Mouse (Mus musculus): ENCODE results near the gene Srrm4. TPM values are rescaled to one million over a fixed set of nuclear protein-coding genes. Genes with fewer than 3 reads are reported as not detected.

The Srrm4 gene
- polyA plus RNA-seq, 1 experiment from 2014 or later: 0.09 TPM

DNA sequence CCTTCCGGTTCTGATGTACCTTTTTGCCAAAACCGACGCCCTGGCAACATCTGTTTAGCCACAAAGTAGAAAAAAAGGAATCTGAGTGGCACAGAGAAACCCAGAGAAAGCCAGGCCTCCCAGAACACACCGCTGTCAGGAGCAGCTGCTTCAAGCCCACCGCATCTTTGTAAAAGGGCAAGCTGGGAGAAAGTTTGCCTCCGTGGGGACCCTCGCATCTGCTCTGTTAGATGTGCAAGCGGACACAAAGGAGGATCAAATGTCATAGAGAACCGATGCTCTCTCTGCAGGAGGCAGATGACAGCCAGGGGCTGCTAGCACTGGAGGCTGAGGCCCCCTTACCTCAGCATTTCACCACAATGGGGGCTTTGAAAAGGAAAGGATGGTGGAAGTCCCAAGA is 18.3 kb downstream of the Srrm4 start:
- H3K9ac ChIP-seq (ENCODE audit: low read length): no peak overlapping the region
- no peak overlapping the region for H3K4me3 ChIP-seq (ENCODE audit: low read depth, low read length)
- 37% methylated on average over 9 of the region's 9 CpGs for WGBS
- no peak for ATAC-seq (ENCODE audit: insufficient number of reproducible peaks, low FRiP score, low TSS enrichment, low read depth)
- no peak overlapping the region for H3K27ac ChIP-seq (replicated peaks; ENCODE audit: low read depth, low read length)
- H3K36me3 ChIP-seq (ENCODE audit: control insufficient read depth, insufficient read depth, low read length): no peaks in the 10 kb centered on the region
- H3K4me2 ChIP-seq (ENCODE audit: low read depth, severe bottlenecking): no peak overlapping the region
- no peak for DNase-seq (ENCODE audit: low spot score)
- no peaks in the 10 kb centered on the region for H3K9me3 ChIP-seq (ENCODE audit: control insufficient read depth, low read length)
- H3K4me1 ChIP-seq (ENCODE audit: control insufficient read depth, insufficient read depth, low read length): peaks cover 11% of the 10 kb centered on the region
- H3K27me3 ChIP-seq (ENCODE audit: control insufficient read depth, insufficient read depth, low read length): no peaks in the 10 kb centered on the region

- H3K9ac ChIP-seq (ENCODE audit: low read length): no peak overlapping the region
- no peak overlapping the region for H3K4me2 ChIP-seq (ENCODE audit: low read depth, severe bottlenecking)
- peaks cover 11% of the 10 kb centered on the region for H3K4me1 ChIP-seq (ENCODE audit: control insufficient read depth, insufficient read depth, low read length)
- H3K27ac ChIP-seq (replicated peaks; ENCODE audit: low read depth, low read length): no peak overlapping the region
- H3K9me3 ChIP-seq (ENCODE audit: control insufficient read depth, low read length): no peaks in the 10 kb centered on the region
- 29% methylated on average over 2 of the region's 5 CpGs for WGBS
- H3K27me3 ChIP-seq (ENCODE audit: control insufficient read depth, insufficient read depth, low read length): no peaks in the 10 kb centered on the region
- no peak for DNase-seq (ENCODE audit: low spot score)
- no peaks in the 10 kb centered on the region for H3K36me3 ChIP-seq (ENCODE audit: control insufficient read depth, insufficient read depth, low read length)
- H3K4me3 ChIP-seq (ENCODE audit: low read depth, low read length): no peak overlapping the region
- ATAC-seq (ENCODE audit: insufficient number of reproducible peaks, low FRiP score, low TSS enrichment, low read depth): no peak
Measured at GRCm38 (mm10) chr5:116571936-116572335, 19.7 kb downstream of the Srrm4 start.

DNA sequence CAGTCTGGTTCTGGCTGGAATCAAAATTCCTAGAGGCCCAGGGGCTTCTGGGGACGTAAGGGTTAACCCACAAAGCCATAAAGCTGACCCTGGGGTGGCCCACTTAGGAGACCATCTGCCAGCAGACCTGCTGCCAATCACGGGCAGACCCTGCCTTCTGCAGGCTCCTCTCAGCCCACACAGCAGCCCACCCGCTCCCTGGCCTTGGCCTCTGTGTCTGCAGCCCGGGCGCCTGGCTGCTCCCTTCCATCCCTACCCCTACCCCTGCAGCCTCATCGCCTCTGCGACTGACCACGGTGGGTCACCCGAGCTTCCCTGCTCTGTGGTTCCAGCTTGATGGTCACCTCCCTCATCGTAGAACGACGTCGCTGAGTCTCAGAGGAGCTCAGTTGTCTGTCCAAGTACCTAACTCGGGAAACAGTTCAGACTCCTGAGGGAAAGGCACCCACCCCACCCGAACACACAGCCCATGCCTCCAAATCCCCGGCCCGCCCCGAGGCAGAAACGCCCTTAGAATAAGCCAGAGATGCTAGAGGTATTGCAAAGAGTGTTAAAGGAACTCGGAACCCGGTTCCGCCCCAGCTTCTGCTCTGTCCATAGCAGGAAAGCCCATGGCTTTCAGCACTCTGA is 20.3 kb downstream of the Srrm4 start:
- Histone ChIP-seq H3K4me2 (ENCODE audit: low read depth, severe bottlenecking) (no peak overlapping the region; the same call in 1 of the 2 replicates), H3K4me1 (ENCODE audit: control insufficient read depth, insufficient read depth, low read length) (peaks cover 11% of the 10 kb centered on the region)

GRCm38 (mm10) chr5:116570566-116570965 is 21.1 kb downstream of the Srrm4 start:
- H3K4me3 ChIP-seq (ENCODE audit: low read depth, low read length): no peak overlapping the region
- H3K4me1 ChIP-seq (ENCODE audit: control insufficient read depth, insufficient read depth, low read length): peaks cover 11% of the 10 kb centered on the region
- no peaks in the 10 kb centered on the region for H3K27me3 ChIP-seq (ENCODE audit: control insufficient read depth, insufficient read depth, low read length)
- no peak overlapping the region for H3K4me2 ChIP-seq (ENCODE audit: low read depth, severe bottlenecking)
- no peaks in the 10 kb centered on the region for H3K9me3 ChIP-seq (ENCODE audit: control insufficient read depth, low read length)
- no peaks in the 10 kb centered on the region for H3K36me3 ChIP-seq (ENCODE audit: control insufficient read depth, insufficient read depth, low read length)
- DNase-seq (ENCODE audit: low spot score): no peak
- ATAC-seq (ENCODE audit: insufficient number of reproducible peaks, low FRiP score, low TSS enrichment, low read depth): no peak
- H3K27ac ChIP-seq (replicated peaks; ENCODE audit: low read depth, low read length): no peak overlapping the region
- no peak overlapping the region for H3K9ac ChIP-seq (ENCODE audit: low read length)
- 66% methylated on average over 7 of the region's 7 CpGs for WGBS

More for the DNA sequence above, 20.3 kb downstream of the Srrm4 start:
- 4% methylated on average over 22 of the region's 22 CpGs for WGBS
- no peak for ATAC-seq (ENCODE audit: insufficient number of reproducible peaks, low FRiP score, low TSS enrichment, low read depth)
- H3K4me3 ChIP-seq (ENCODE audit: low read depth, low read length): no peak overlapping the region
- no peaks in the 10 kb centered on the region for H3K27me3 ChIP-seq (ENCODE audit: control insufficient read depth, insufficient read depth, low read length)
- H3K36me3 ChIP-seq (ENCODE audit: control insufficient read depth, insufficient read depth, low read length): no peaks in the 10 kb centered on the region
- H3K9me3 ChIP-seq (ENCODE audit: control insufficient read depth, low read length): no peaks in the 10 kb centered on the region
- no peak overlapping the region for H3K27ac ChIP-seq (replicated peaks; ENCODE audit: low read depth, low read length)
- peak; percentile 56 for DNase-seq (ENCODE audit: low spot score)
- H3K9ac ChIP-seq (ENCODE audit: low read length): no peak overlapping the region

DNA sequence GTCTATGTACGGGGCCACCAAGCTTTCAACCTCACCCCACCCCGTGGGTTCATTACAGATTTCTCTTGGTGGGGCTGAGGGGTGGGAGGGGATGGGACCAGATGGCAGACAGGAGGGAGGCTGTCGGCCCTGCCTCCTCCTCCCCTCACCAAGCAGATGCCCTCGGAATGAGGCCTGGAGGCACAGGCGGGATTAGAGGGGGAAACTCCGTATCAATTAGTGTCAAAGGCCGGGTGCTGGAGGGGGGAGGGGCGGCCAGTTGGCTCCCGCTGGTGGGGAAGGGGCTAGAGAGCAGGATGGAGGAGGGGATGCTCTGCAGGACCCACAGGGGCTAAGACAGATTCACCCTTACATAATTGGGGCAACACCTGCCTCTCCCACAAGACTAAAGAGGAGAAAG is 22.0 kb downstream of the Srrm4 start:
- no peak overlapping the region for H3K27ac ChIP-seq (replicated peaks; ENCODE audit: low read depth, low read length)
- no peak overlapping the region for H3K4me3 ChIP-seq (ENCODE audit: low read depth, low read length)
- under 1% methylated on average over 8 of the region's 9 CpGs for WGBS
- no peaks in the 10 kb centered on the region for H3K27me3 ChIP-seq (ENCODE audit: control insufficient read depth, insufficient read depth, low read length)
- H3K9me3 ChIP-seq (ENCODE audit: control insufficient read depth, low read length): no peaks in the 10 kb centered on the region
- no peak for ATAC-seq (ENCODE audit: insufficient number of reproducible peaks, low FRiP score, low TSS enrichment, low read depth)
- DNase-seq (ENCODE audit: low spot score): peak; percentile 50
- H3K4me1 ChIP-seq (ENCODE audit: control insufficient read depth, insufficient read depth, low read length): peaks cover 11% of the 10 kb centered on the region
- no peaks in the 10 kb centered on the region for H3K36me3 ChIP-seq (ENCODE audit: control insufficient read depth, insufficient read depth, low read length)
- H3K4me2 ChIP-seq (ENCODE audit: low read depth, severe bottlenecking): no peak overlapping the region; the same call in 1 of the 2 replicates
- no peak overlapping the region for H3K9ac ChIP-seq (ENCODE audit: low read length)

- H3K4me3 ChIP-seq (ENCODE audit: low read depth, low read length): no peak overlapping the region
- peaks cover 11% of the 10 kb centered on the region for H3K4me1 ChIP-seq (ENCODE audit: control insufficient read depth, insufficient read depth, low read length)
- no peaks in the 10 kb centered on the region for H3K27me3 ChIP-seq (ENCODE audit: control insufficient read depth, insufficient read depth, low read length)
- ATAC-seq (ENCODE audit: insufficient number of reproducible peaks, low FRiP score, low TSS enrichment, low read depth) (no peak), DNase-seq (ENCODE audit: low spot score) (no peak)
- no peak overlapping the region for H3K4me2 ChIP-seq (ENCODE audit: low read depth, severe bottlenecking)
- 82% methylated on average over 2 of the region's 2 CpGs for WGBS
- no peak overlapping the region for H3K9ac ChIP-seq (ENCODE audit: low read length)
- no peak overlapping the region for H3K27ac ChIP-seq (replicated peaks; ENCODE audit: low read depth, low read length)
- no peaks in the 10 kb centered on the region for H3K36me3 ChIP-seq (ENCODE audit: control insufficient read depth, insufficient read depth, low read length)
- H3K9me3 ChIP-seq (ENCODE audit: control insufficient read depth, low read length): no peaks in the 10 kb centered on the region
Measured at GRCm38 (mm10) chr5:116568050-116568449, 23.6 kb downstream of the Srrm4 start.

GRCm38 (mm10) chr5:116567298-116567697 is 24.3 kb downstream of the Srrm4 start:
- Histone ChIP-seq H3K27ac (replicated peaks; ENCODE audit: low read depth, low read length) (no peak overlapping the region), H3K4me1 (ENCODE audit: control insufficient read depth, insufficient read depth, low read length) (peaks cover 11% of the 10 kb centered on the region), H3K4me3 (ENCODE audit: low read depth, low read length) (no peak overlapping the region), H3K9me3 (ENCODE audit: control insufficient read depth, low read length) (no peaks in the 10 kb centered on the region), H3K36me3 (ENCODE audit: control insufficient read depth, insufficient read depth, low read length) (no peaks in the 10 kb centered on the region), H3K9ac (ENCODE audit: low read length) (no peak overlapping the region), H3K27me3 (ENCODE audit: control insufficient read depth, insufficient read depth, low read length) (no peaks in the 10 kb centered on the region), H3K4me2 (ENCODE audit: low read depth, severe bottlenecking) (no peak overlapping the region)
- WGBS: 92% methylated on average over 8 of the region's 8 CpGs
- ATAC-seq (ENCODE audit: insufficient number of reproducible peaks, low FRiP score, low TSS enrichment, low read depth) (no peak), DNase-seq (ENCODE audit: low spot score) (no peak)

DNA sequence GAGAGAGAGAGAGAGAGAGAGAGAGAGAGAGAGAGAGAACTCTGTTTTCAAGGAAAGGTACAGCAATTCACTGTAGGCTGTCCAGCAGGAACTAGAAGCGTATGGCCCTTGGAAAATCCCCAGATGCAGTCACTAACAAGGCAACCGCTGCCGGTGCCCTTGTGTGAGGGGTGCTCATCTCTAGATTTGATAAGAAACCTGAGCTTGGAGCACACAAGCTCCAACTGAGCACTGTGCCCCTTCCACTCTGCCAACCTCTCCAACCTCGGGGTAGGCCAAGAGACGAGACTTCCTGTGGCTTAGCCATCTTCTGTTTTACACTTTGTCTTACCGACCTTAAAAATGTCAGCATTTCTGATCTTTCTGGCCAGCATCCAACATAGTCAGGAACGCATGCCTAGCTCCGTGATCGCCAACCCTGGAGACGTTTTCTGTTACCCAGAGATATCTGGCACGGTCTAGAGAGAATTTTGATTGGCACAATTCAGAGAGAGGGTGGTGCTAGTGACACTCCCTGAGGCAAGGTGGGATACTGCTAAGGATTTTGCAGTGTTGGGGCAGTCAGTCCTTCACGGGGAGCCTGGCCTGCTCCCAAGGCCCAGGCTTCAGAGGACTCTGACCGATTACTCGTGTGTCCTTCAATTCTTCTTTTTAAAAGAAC is 25.1 kb downstream of the Srrm4 start:
- no peaks in the 10 kb centered on the region for H3K9me3 ChIP-seq (ENCODE audit: control insufficient read depth, low read length)
- DNase-seq (ENCODE audit: low spot score) (no peak), ATAC-seq (ENCODE audit: insufficient number of reproducible peaks, low FRiP score, low TSS enrichment, low read depth) (no peak)
- 88% methylated on average over 14 of the region's 14 CpGs for WGBS
- H3K4me1 ChIP-seq (ENCODE audit: control insufficient read depth, insufficient read depth, low read length): peaks cover 11% of the 10 kb centered on the region
- no peak overlapping the region for H3K4me2 ChIP-seq (ENCODE audit: low read depth, severe bottlenecking)
- H3K36me3 ChIP-seq (ENCODE audit: control insufficient read depth, insufficient read depth, low read length): no peaks in the 10 kb centered on the region
- no peak overlapping the region for H3K27ac ChIP-seq (replicated peaks; ENCODE audit: low read depth, low read length)
- no peak overlapping the region for H3K9ac ChIP-seq (ENCODE audit: low read length)
- H3K4me3 ChIP-seq (ENCODE audit: low read depth, low read length): no peak overlapping the region
- H3K27me3 ChIP-seq (ENCODE audit: control insufficient read depth, insufficient read depth, low read length): no peaks in the 10 kb centered on the region
